Mouse (Mus musculus) lung, postnatal 0 days (tissue): ENCODE data around the gene Mrps24. TPM values are rescaled to one million over a fixed set of nuclear protein-coding genes. Genes with fewer than 3 reads are reported as not detected.

Experiments
- ATAC-seq: fragments of 200-750 bp; cut with Nextera tagmentation; 2 replicates; pipeline ENCODE4 v1.8.0; 2017; ENCODE audit warnings: moderate library complexity
- DNase-seq: peaks from one replicate; pipeline ENCODE4 v3.0.0-alpha.2; 2016; ENCODE audit warnings: low spot score
- H3K27ac ChIP-seq: fragments of 300-500 bp; sonication (generic); 2 replicates; pipeline ENCODE4 v1.5.1; 2014; ENCODE audit warnings: antibody characterized with exemption, mild to moderate bottlenecking, low read length, mixed read lengths
- H3K27me3 ChIP-seq: fragments of 300-500 bp; sonication (generic); replicated peaks from 2 replicates; pipeline ENCODE4 v1.6.1; 2014; ENCODE audit warnings: low read length, mixed read lengths; ENCODE audit not compliant: insufficient read depth
- H3K36me3 ChIP-seq: fragments of 300-500 bp; sonication (generic); 2 replicates; pipeline ENCODE4 v1.6.1; 2014; ENCODE audit warnings: low read length, mixed read lengths; ENCODE audit not compliant: insufficient read depth
- H3K4me1 ChIP-seq: fragments of 300-500 bp; sonication (generic); 2 replicates; pipeline ENCODE4 v1.6.1; 2014; ENCODE audit warnings: antibody characterized with exemption, low read depth, low read length, mixed read lengths; ENCODE audit not compliant: insufficient read depth
- H3K4me2 ChIP-seq: fragments of 300-500 bp; sonication (generic); replicated peaks from 2 replicates; pipeline ENCODE4 v1.6.1; 2014; ENCODE audit warnings: low read depth, mild to moderate bottlenecking, low read length, moderate library complexity, mixed read lengths
- H3K4me3 ChIP-seq: fragments of 300-500 bp; sonication (generic); 2 replicates; pipeline ENCODE4 v1.5.1; 2014; ENCODE audit warnings: low read depth, low read length
- H3K9ac ChIP-seq: fragments of 300-500 bp; sonication (generic); replicated peaks from 2 replicates; pipeline ENCODE4 v1.6.1; 2014; ENCODE audit warnings: low read depth, mild to moderate bottlenecking
- H3K9me3 ChIP-seq: fragments of 300-500 bp; sonication (generic); 2 replicates; pipeline ENCODE4 v1.6.1; 2016; ENCODE audit warnings: low read length, mixed read lengths
- CTCF ChIP-seq: IDR thresholded peaks from 2 replicates; pipeline ENCODE4 v1.5.1; 2016; ENCODE audit warnings: antibody characterized with exemption, mild to moderate bottlenecking
- EP300 ChIP-seq: IDR thresholded peaks from 2 replicates; pipeline ENCODE4 v1.6.1; 2016; ENCODE audit warnings: antibody characterized with exemption, mild to moderate bottlenecking, control low read depth
- WGBS: fragments of 180-500 bp; shearing (Covaris S2); extraction: QIAGEN DNeasy Blood & Tissue Kit; methylation state at CpG from one replicate; pipeline ENCODE4 v1.1.7; 2014; 5-methylcytosine and 5-hydroxymethylcytosine counted together
- polyA plus RNA-seq: library from polyadenylated mRNA; unstranded; fragments of >200 nt; fragmentation: Nextera tagmentation; extraction: Ambion mirVana; gene quantifications from 2 replicates; pipeline ENCODE4 v1.2.1, GENCODE M21; 2015

Mrps24 gene
- polyA plus RNA-seq, 1 experiment from 2014 or later, result 201 TPM

DNA sequence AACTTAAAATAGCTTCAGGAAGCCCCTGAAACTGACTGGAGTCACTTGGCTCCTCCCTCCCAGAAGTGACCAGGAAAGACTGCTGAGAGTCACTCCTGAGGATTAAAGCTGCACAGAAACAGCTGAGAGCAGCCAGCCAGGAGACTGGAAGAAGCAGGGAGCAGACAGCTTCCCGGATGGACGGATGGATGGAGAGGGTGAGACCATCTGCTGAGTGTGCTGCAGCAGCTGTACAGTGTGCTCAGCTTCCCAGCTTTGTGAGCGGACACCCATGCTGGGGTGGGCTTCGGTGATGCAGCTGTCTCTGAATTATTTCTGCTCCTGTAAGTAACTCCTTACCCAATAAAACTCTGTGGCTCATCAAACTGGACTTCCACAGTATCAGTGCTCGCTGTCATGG lies 16.9 kb upstream of the Mrps24 start:
- H3K36me3 ChIP-seq, result no peaks in the 10 kb centered on the region
- DNase-seq (no peak), ATAC-seq (no peak)
- H3K9me3 ChIP-seq, result no peaks in the 10 kb centered on the region
- no peaks in the 10 kb centered on the region for H3K4me1 ChIP-seq
- TF ChIP-seq CTCF, result no peak
- no peaks in the 10 kb centered on the region for H3K27me3 ChIP-seq
- no peak overlapping the region for H3K4me2 ChIP-seq
- H3K27ac ChIP-seq, result no peak overlapping the region
- H3K9ac ChIP-seq, result no peak overlapping the region
- no peak overlapping the region for H3K4me3 ChIP-seq
- WGBS, result 71% methylated on average over 5 of the region's 5 CpGs

- no peak for ATAC-seq
- Histone ChIP-seq H3K36me3 (no peaks in the 10 kb centered on the region), H3K9me3 (no peaks in the 10 kb centered on the region), H3K27ac (no peak overlapping the region), H3K4me2 (no peak overlapping the region), H3K9ac (no peak overlapping the region), H3K27me3 (no peaks in the 10 kb centered on the region), H3K4me3 (no peak overlapping the region), H3K4me1 (no peaks in the 10 kb centered on the region)
- DNase-seq, result no peak
- TF ChIP-seq CTCF (no peak), EP300 (no peak)
- WGBS, result 89% methylated on average over 9 of the region's 9 CpGs
These were observed 14.1 kb upstream of the Mrps24 start for GRCm38 (mm10) chr11:5729582-5729981.

DNA sequence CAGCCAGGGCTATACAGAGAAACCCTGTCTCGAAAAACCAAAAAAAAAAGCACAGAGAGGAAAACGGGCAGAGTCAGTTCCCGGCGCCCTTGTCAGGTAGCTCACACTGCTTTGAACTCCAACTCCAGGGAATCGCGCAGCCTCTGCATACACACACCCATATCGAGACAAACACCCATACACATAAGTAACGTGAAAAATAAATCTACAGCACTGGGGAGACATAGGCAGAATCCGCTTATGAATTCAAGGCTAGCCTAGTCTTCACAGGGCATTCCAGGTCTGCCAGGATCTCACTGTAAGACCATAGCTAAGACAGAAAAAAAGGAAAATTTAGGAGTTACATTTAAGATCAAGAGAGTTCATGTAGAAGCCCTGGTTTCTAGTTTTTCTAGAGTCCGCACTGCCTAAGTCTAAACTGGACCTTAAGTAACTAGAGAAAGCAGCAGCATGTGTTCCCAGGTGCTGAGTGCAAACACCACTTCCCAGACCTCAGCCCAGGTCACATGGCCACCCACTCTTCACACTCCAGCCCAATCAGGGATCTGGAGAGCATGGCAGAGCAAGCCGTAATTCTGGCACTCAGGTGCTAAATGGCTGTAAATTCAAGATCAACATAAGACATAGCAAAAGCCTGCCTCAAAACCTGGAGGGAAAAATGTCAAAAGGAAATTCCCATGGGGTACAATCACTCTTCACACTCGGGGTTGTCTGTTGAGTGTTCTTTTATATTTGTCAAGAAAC lies 3.3 kb upstream of the Mrps24 start:
- H3K27me3 ChIP-seq, result no peaks in the 10 kb centered on the region
- 89% methylated on average over 12 of the region's 12 CpGs for WGBS
- H3K9me3 ChIP-seq, result no peaks in the 10 kb centered on the region
- DNase-seq, result no peak
- H3K27ac ChIP-seq, result no peak overlapping the region
- H3K9ac ChIP-seq, result no peak overlapping the region
- TF ChIP-seq EP300 (no peak), CTCF (no peak)
- H3K4me2 ChIP-seq, result no peak overlapping the region
- no peaks in the 10 kb centered on the region for H3K4me1 ChIP-seq
- ATAC-seq, result peak; percentile 47; the same call in 1 of the 2 replicates
- H3K4me3 ChIP-seq, result no peak overlapping the region
- H3K36me3 ChIP-seq, result peaks cover 28% of the 10 kb centered on the region

GRCm38 (mm10) chr11:5716938-5717705 lies 1.6 kb upstream of the Mrps24 start:
- Histone ChIP-seq H3K27ac (no peak overlapping the region), H3K4me1 (no peaks in the 10 kb centered on the region), H3K4me3 (no peak overlapping the region), H3K4me2 (no peak overlapping the region), H3K27me3 (no peaks in the 10 kb centered on the region), H3K9ac (no peak overlapping the region), H3K9me3 (no peaks in the 10 kb centered on the region), H3K36me3 (peaks cover 28% of the 10 kb centered on the region)
- WGBS, result 87% methylated on average over 34 of the region's 34 CpGs
- DNase-seq, result peak; percentile 29
- peak; percentile 32 for ATAC-seq
- TF ChIP-seq CTCF (no peak), EP300 (no peak)

DNA sequence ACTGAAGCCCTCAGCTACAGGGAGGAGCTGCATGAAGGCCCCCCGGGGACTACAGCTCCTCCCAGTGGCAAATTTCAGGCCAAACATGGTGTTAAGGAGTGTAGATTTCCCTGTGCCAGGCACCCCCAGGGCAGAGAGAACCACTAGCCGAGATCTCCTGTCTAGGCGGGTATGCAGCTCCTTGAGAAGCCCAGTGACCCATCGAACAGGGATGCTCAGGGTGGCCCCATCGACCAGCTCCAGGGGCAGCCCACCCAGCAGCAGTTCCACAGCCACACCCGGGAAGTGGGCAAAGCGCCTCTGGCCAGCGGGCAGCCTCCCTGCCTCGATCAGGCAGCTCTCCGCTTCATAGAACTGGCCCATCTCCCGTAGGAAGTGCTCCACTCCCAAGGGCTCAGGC lies 766 bp upstream of the Mrps24 start:
- Histone ChIP-seq H3K36me3 (peaks cover 22% of the 10 kb centered on the region), H3K9me3 (no peaks in the 10 kb centered on the region), H3K27ac (no peak overlapping the region), H3K27me3 (no peaks in the 10 kb centered on the region), H3K4me1 (no peaks in the 10 kb centered on the region), H3K4me3 (no peak overlapping the region), H3K4me2 (no peak overlapping the region), H3K9ac (no peak overlapping the region)
- ATAC-seq (no peak), DNase-seq (no peak)
- 82% methylated on average over 11 of the region's 11 CpGs for WGBS
- TF ChIP-seq CTCF (no peak), EP300 (no peak)

DNA sequence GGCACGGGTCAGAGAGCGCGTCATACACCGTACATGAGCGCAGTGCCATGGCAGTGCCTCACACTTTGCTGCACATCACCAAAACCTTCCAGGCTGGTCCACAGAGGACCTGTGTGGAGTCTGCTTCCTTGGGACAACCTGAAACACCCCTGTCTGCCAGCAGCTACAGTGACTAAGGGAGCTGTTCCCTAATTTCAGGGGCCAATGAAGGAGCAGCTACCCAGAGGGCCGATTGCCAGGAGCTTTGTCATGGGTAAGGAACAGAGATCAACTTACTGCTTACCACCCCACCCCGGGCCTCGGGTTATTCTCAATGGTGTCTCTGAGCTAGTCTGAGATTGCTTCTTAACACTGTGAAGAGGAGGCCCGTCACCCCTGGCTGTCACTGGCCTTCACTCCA lies 301 bp downstream of the Mrps24 start:
- no peak overlapping the region for H3K4me3 ChIP-seq
- peaks cover 21% of the 10 kb centered on the region for H3K36me3 ChIP-seq
- ATAC-seq (no peak), DNase-seq (no peak)
- no peak overlapping the region for H3K4me2 ChIP-seq
- WGBS, result 82% methylated on average over 9 of the region's 9 CpGs
- H3K4me1 ChIP-seq, result no peaks in the 10 kb centered on the region
- no peak overlapping the region for H3K9ac ChIP-seq
- H3K9me3 ChIP-seq, result no peaks in the 10 kb centered on the region
- H3K27me3 ChIP-seq, result no peaks in the 10 kb centered on the region
- no peak for TF ChIP-seq CTCF
- no peak for TF ChIP-seq EP300
- H3K27ac ChIP-seq, result no peak overlapping the region
